Mouse (Mus musculus) forebrain, embryonic 14.5 days (tissue): ENCODE results near the gene Dis3l. TPM values are rescaled to one million over a fixed set of nuclear protein-coding genes. Genes with fewer than 3 reads are reported as not detected.
"Not testable (repeated sequence)": the region's sequence is repeated elsewhere in the genome, so short reads cannot be mapped to it uniquely, and the experiment has no call there.

Experiments
- ATAC-seq: fragments of 200-750 bp; cut with Nextera tagmentation; 2 replicates; pipeline ENCODE4 v1.8.0; 2017; ENCODE audit warnings: mild to moderate bottlenecking, moderate library complexity
- DNase-seq: peaks from one replicate; pipeline ENCODE4 v3.0.0-alpha.2; 2015; ENCODE audit warnings: low spot score
- H3K27ac ChIP-seq: fragments of 300-500 bp; sonication (generic); 2 replicates; pipeline ENCODE4 v1.5.1; 2014; ENCODE audit warnings: low read depth, mild to moderate bottlenecking, control low read depth, low read length, moderate library complexity
- H3K27me3 ChIP-seq: fragments of 300-500 bp; sonication (generic); replicated peaks from 2 replicates; pipeline ENCODE4 v1.6.1; 2014; ENCODE audit warnings: low read length, control low read depth, mixed read lengths; ENCODE audit not compliant: control insufficient read depth, insufficient read depth
- H3K36me3 ChIP-seq: fragments of 300-500 bp; sonication (generic); 2 replicates; pipeline ENCODE4 v1.6.1; 2014; ENCODE audit warnings: low read length, control low read depth; ENCODE audit not compliant: control insufficient read depth, insufficient read depth
- H3K4me1 ChIP-seq: fragments of 300-500 bp; sonication (generic); 2 replicates; pipeline ENCODE4 v1.6.1; 2014; ENCODE audit warnings: antibody characterized with exemption, low read length, control low read depth; ENCODE audit not compliant: control insufficient read depth, insufficient read depth
- H3K4me2 ChIP-seq: fragments of 300-500 bp; sonication (generic); 2 replicates; pipeline ENCODE4 v1.6.1; 2014; ENCODE audit warnings: mild to moderate bottlenecking, control low read depth, low read length
- H3K4me3 ChIP-seq: fragments of 300-500 bp; sonication (generic); 2 replicates; pipeline ENCODE4 v1.5.1; 2014; ENCODE audit warnings: low read depth, low read length, control low read depth
- H3K9ac ChIP-seq: fragments of 300-500 bp; sonication (generic); 2 replicates; pipeline ENCODE4 v1.6.1; 2014; ENCODE audit warnings: mild to moderate bottlenecking, low read length, control low read depth, moderate library complexity
- H3K9me3 ChIP-seq: fragments of 300-500 bp; sonication (generic); replicated peaks from 2 replicates; pipeline ENCODE4 v1.6.1; 2016; ENCODE audit warnings: low read length, control low read depth, mixed read lengths; ENCODE audit not compliant: control insufficient read depth
- WGBS: fragments of 180-500 bp; shearing (Covaris S2); extraction: QIAGEN DNeasy Blood & Tissue Kit; methylation state at CpG from one replicate; pipeline ENCODE4 v1.1.7; 2014; 5-methylcytosine and 5-hydroxymethylcytosine counted together
- polyA plus RNA-seq: library from polyadenylated mRNA; unstranded; fragments of >200 nt; fragmentation: Nextera tagmentation; extraction: Ambion mirVana; gene quantifications from 2 replicates; pipeline ENCODE4 v1.2.1, GENCODE M21; 2014

Gene Dis3l
- polyA plus RNA-seq, 1 experiment from 2014 or later, result 22.5 TPM

GRCm38 (mm10) chr9:64306476-64307312 lies 34.4 kb downstream of the Dis3l start:
- no peak overlapping the region for H3K9ac ChIP-seq
- no peak for DNase-seq
- WGBS, result 90% methylated on average over 6 of the region's 6 CpGs
- no peak overlapping the region for H3K4me3 ChIP-seq
- no peak for ATAC-seq
- peaks cover 67% of the 10 kb centered on the region for H3K36me3 ChIP-seq
- no peak overlapping the region for H3K4me2 ChIP-seq
- no peaks in the 10 kb centered on the region for H3K9me3 ChIP-seq
- H3K27me3 ChIP-seq, result no peaks in the 10 kb centered on the region
- H3K27ac ChIP-seq, result no peak overlapping the region
- no peaks in the 10 kb centered on the region for H3K4me1 ChIP-seq

- H3K36me3 ChIP-seq, result peaks cover 69% of the 10 kb centered on the region
- ATAC-seq, H3K27ac ChIP-seq, H3K9ac ChIP-seq, H3K9me3 ChIP-seq, H3K4me3 ChIP-seq, H3K4me1 ChIP-seq, H3K27me3 ChIP-seq, DNase-seq, H3K4me2 ChIP-seq: not testable (repeated sequence)
- 92% methylated on average over 4 of the region's 4 CpGs for WGBS
Measured at GRCm38 (mm10) chr9:64303086-64303485, 38.0 kb downstream of the Dis3l start.

- H3K27ac ChIP-seq, result no peak overlapping the region
- no peak for DNase-seq
- peaks cover 4% of the 10 kb centered on the region; the same call in 1 of the 2 replicates for H3K4me1 ChIP-seq
- H3K4me2 ChIP-seq, result peak overlapping the region; percentile 60
- H3K36me3 ChIP-seq, result no peaks in the 10 kb centered on the region
- 62% methylated on average over 5 of the region's 5 CpGs for WGBS
- H3K9me3 ChIP-seq, result no peaks in the 10 kb centered on the region
- peak overlapping the region; percentile 95 for H3K9ac ChIP-seq
- H3K4me3 ChIP-seq, result peak overlapping the region; percentile 78
- ATAC-seq, result no peak
- no peaks in the 10 kb centered on the region for H3K27me3 ChIP-seq
Measured at GRCm38 (mm10) chr9:64282404-64282987, 58.6 kb downstream of the Dis3l start.

- Histone ChIP-seq H3K9ac (peak overlapping the region; percentile 95), H3K36me3 (no peaks in the 10 kb centered on the region), H3K4me3 (peak overlapping the region; percentile 78), H3K9me3 (no peaks in the 10 kb centered on the region), H3K27ac (peak overlapping the region; percentile 88), H3K27me3 (no peaks in the 10 kb centered on the region), H3K4me2 (peak overlapping the region; percentile 60), H3K4me1 (peaks cover 4% of the 10 kb centered on the region; the same call in 1 of the 2 replicates)
- DNase-seq, result no peak
- under 1% methylated on average over 24 of the region's 24 CpGs for WGBS
- ATAC-seq, result peak; percentile 91
Measured at GRCm38 (mm10) chr9:64281781-64282178, 59.3 kb downstream of the Dis3l start.

- Histone ChIP-seq H3K27ac (peak within 1 kb of the TSS; percentile 88), H3K36me3 (no peaks in the 10 kb centered on the region), H3K9me3 (no peaks in the 10 kb centered on the region), H3K4me1 (peaks cover 4% of the 10 kb centered on the region; the same call in 1 of the 2 replicates), H3K4me3 (peak within 1 kb of the TSS; percentile 78), H3K27me3 (no peaks in the 10 kb centered on the region), H3K9ac (peak within 1 kb of the TSS; percentile 95), H3K4me2 (peak within 1 kb of the TSS; percentile 60)
- 3% methylated on average over 46 of the region's 46 CpGs for WGBS
- DNase-seq, result peak; percentile 97
- peak; percentile 97 for ATAC-seq
Measured at GRCm38 (mm10) chr9:64281105-64281780, 59.8 kb downstream of the Dis3l start, which contains the start of gene Tipin. Tipin (plus strand) TSS chr9:64281581.

- DNase-seq, result no peak
- 95% methylated on average over 6 of the region's 6 CpGs for WGBS
- H3K4me1 ChIP-seq, result peaks cover 4% of the 10 kb centered on the region; the same call in 1 of the 2 replicates
- no peaks in the 10 kb centered on the region for H3K27me3 ChIP-seq
- ATAC-seq, result no peak
- no peaks in the 10 kb centered on the region for H3K36me3 ChIP-seq
- H3K9ac ChIP-seq, result no peak overlapping the region
- H3K4me2 ChIP-seq, result no peak overlapping the region
- H3K4me3 ChIP-seq, result no peak overlapping the region
- no peaks in the 10 kb centered on the region for H3K9me3 ChIP-seq
- H3K27ac ChIP-seq, result no peak overlapping the region
Measured at GRCm38 (mm10) chr9:64278665-64279310, 62.3 kb downstream of the Dis3l start.

GRCm38 (mm10) chr9:64277706-64278105 lies 63.4 kb downstream of the Dis3l start:
- ATAC-seq, result no peak
- peak; percentile 82 for DNase-seq
- Histone ChIP-seq H3K36me3 (no peaks in the 10 kb centered on the region), H3K27ac (no peak overlapping the region), H3K27me3 (no peaks in the 10 kb centered on the region), H3K4me3 (no peak overlapping the region), H3K4me2 (no peak overlapping the region), H3K9me3 (no peaks in the 10 kb centered on the region), H3K9ac (no peak overlapping the region), H3K4me1 (peaks cover 3% of the 10 kb centered on the region; the same call in 1 of the 2 replicates)
- 66% methylated on average over 8 of the region's 8 CpGs for WGBS

- Histone ChIP-seq H3K9me3 (no peaks in the 10 kb centered on the region), H3K4me2 (no peak overlapping the region), H3K27me3 (no peaks in the 10 kb centered on the region), H3K9ac (no peak overlapping the region), H3K36me3 (no peaks in the 10 kb centered on the region), H3K4me1 (no peaks in the 10 kb centered on the region), H3K27ac (no peak overlapping the region), H3K4me3 (no peak overlapping the region)
- ATAC-seq (no peak), DNase-seq (no peak)
- 64% methylated on average over 1 of the region's 1 CpGs for WGBS
Measured at GRCm38 (mm10) chr9:64274919-64275318, 66.2 kb downstream of the Dis3l start.
